8 mouse cellular contexts compared by ENCODE assay signal in genomic region chr19:47931982-47932638, GRCm38 (mm10). TPM values are rescaled to one million over a fixed set of nuclear protein-coding genes. Genes with fewer than 3 reads are reported as not detected.
DNase-seq lines count a peak whose midpoint lies in the region; ATAC-seq and TF ChIP-seq lines count a peak whose summit lies in the region.

No protein-coding gene starts in this region.

- no peak overlapping the region for H3K9ac ChIP-seq in hindbrain, embryonic 13.5 days
- no peak overlapping the region for H3K9ac ChIP-seq in ES-E14 (ENCODE audit: insufficient read depth, low read depth, low read length, poor library complexity, severe bottlenecking)
- H3K9ac ChIP-seq in embryonic facial prominence, embryonic 14.5 days (ENCODE audit: low read depth, low read length) = no peak overlapping the region

- no peaks in the 10 kb centered on the region for H3K27me3 ChIP-seq in hindbrain, embryonic 10.5 days (ENCODE audit: insufficient read depth, poor library complexity, severe bottlenecking)
- H3K27me3 ChIP-seq in hindbrain, embryonic 13.5 days = no peaks in the 10 kb centered on the region
- H3K27me3 ChIP-seq in embryonic facial prominence, embryonic 14.5 days (replicated peaks; ENCODE audit: control insufficient read depth, insufficient read depth, low read length) = no peaks in the 10 kb centered on the region

- DNase-seq in hindbrain, embryonic 10.5 days (ENCODE audit: low spot score) = peak; percentile 38
- DNase-seq in ES-E14 (ENCODE audit: low read depth, low spot score) = no peak
- peak; percentile 83 for DNase-seq in embryonic facial prominence, embryonic 14.5 days (ENCODE audit: low spot score)
- DNase-seq in lung, postnatal 10 days = peak; percentile 68
- DNase-seq in thymus, postnatal 0 days (ENCODE audit: low spot score) = peak; percentile 72
- no peak for DNase-seq in right cerebral cortex, postnatal 36 days (ENCODE audit: low spot score in 2 of 2)

- no peak overlapping the region for H3K4me2 ChIP-seq in hindbrain, embryonic 13.5 days
- no peak overlapping the region for H3K4me2 ChIP-seq in embryonic facial prominence, embryonic 14.5 days (ENCODE audit: low read depth, low read length)

- no peaks in the 10 kb centered on the region for H3K36me3 ChIP-seq in hindbrain, embryonic 10.5 days
- no peaks in the 10 kb centered on the region for H3K36me3 ChIP-seq in hindbrain, embryonic 13.5 days
- H3K36me3 ChIP-seq in ES-E14 (ENCODE audit: control insufficient read depth, insufficient read depth, low read length, poor library complexity, severe bottlenecking) = no peaks in the 10 kb centered on the region
- no peaks in the 10 kb centered on the region for H3K36me3 ChIP-seq in embryonic facial prominence, embryonic 14.5 days (ENCODE audit: control insufficient read depth, insufficient read depth, low read length)

- ATAC-seq in hindbrain, embryonic 13.5 days (ENCODE audit: low FRiP score) = no peak
- peak; percentile 46; the same call in 1 of the 2 replicates for ATAC-seq in embryonic facial prominence, embryonic 14.5 days (ENCODE audit: low read depth)
- ATAC-seq in inflammation-experienced regulatory T-cells, adult 6 months = peak; percentile 85

- H3K4me1 ChIP-seq in hindbrain, embryonic 10.5 days (replicated peaks) = peaks cover 6% of the 10 kb centered on the region; the same call in 1 of the 2 replicates
- H3K4me1 ChIP-seq in hindbrain, embryonic 13.5 days (replicated peaks) = peaks cover 5% of the 10 kb centered on the region; the same call in 1 of the 2 replicates
- peaks cover 0 to 2% of the 10 kb centered on the region in 2 experiments; a peak in 1 of 4 replicates for H3K4me1 ChIP-seq in ES-E14 (ENCODE audit: control insufficient read depth in 2 of 2, insufficient read depth in 2 of 2, low read length in 2 of 2, poor library complexity in 1 of 2)
- no peaks in the 10 kb centered on the region for H3K4me1 ChIP-seq in embryonic facial prominence, embryonic 14.5 days (ENCODE audit: control insufficient read depth, insufficient read depth, low read length)

- in situ Hi-C loops in ES-E14 (cut with MboI; ENCODE audit: low sequenced_read_pairs in 2 of 2, unreplicated experiment in 2 of 2) = no loop called here

- no peak overlapping the region for H3K4me3 ChIP-seq in hindbrain, embryonic 10.5 days
- H3K4me3 ChIP-seq in hindbrain, embryonic 13.5 days = no peak overlapping the region
- no peak overlapping the region for H3K4me3 ChIP-seq in ES-E14 (ENCODE audit: insufficient read depth in 1 of 2, low read depth in 1 of 2, low read length in 2 of 2, poor library complexity in 1 of 2, severe bottlenecking in 1 of 2)
- H3K4me3 ChIP-seq in embryonic facial prominence, embryonic 14.5 days (ENCODE audit: low read depth, low read length) = no peak overlapping the region

- H3K9me3 ChIP-seq in hindbrain, embryonic 10.5 days = no peaks in the 10 kb centered on the region
- no peaks in the 10 kb centered on the region for H3K9me3 ChIP-seq in hindbrain, embryonic 13.5 days
- H3K9me3 ChIP-seq in ES-E14 (ENCODE audit: control insufficient read depth, insufficient read depth, low read depth, low read length) = no peaks in the 10 kb centered on the region
- H3K9me3 ChIP-seq in embryonic facial prominence, embryonic 14.5 days (ENCODE audit: control insufficient read depth, low read length) = no peaks in the 10 kb centered on the region

- WGBS in hindbrain, embryonic 10.5 days = 42% methylated on average over 7 of the region's 7 CpGs
- WGBS in hindbrain, embryonic 13.5 days = 48% methylated on average over 7 of the region's 7 CpGs
- WGBS in embryonic facial prominence, embryonic 14.5 days = 37% methylated on average over 7 of the region's 7 CpGs

- no peak overlapping the region; the same call in 1 of the 2 replicates for H3K27ac ChIP-seq in hindbrain, embryonic 10.5 days
- H3K27ac ChIP-seq in hindbrain, embryonic 13.5 days = no peak overlapping the region
- no peak overlapping the region for H3K27ac ChIP-seq in ES-E14 (ENCODE audit: insufficient read depth, low read depth, low read length, poor library complexity, severe bottlenecking)
- H3K27ac ChIP-seq in embryonic facial prominence, embryonic 14.5 days (replicated peaks; ENCODE audit: low read depth, low read length) = no peak overlapping the region

TF ChIP-seq in ES-E14, 5 proteins besides CTCF, POLR2A, EP300 and RAD21:
- TF ChIP-seq ZNF384 (IDR thresholded peaks at IDR 0.05; ENCODE audit: low read depth, low read length) (no peak), HCFC1 (IDR thresholded peaks at IDR 0.05; ENCODE audit: borderline replicate concordance, insufficient read depth, low read length) (no peak), ZC3H11A (IDR thresholded peaks at IDR 0.05; ENCODE audit: borderline replicate concordance, low read depth, low read length) (peak; percentile 29; the same call in 1 of the 2 replicates), CHD2 (IDR thresholded peaks at IDR 0.05; ENCODE audit: low read depth, low read length) (no peak)
TF ChIP-seq in ES-E14: peak in this region for 1.

RNA-seq across cellular contexts. Expression of gene Cfap58, which starts 5.4 kb away (rescaled TPM):
- polyA plus RNA-seq in hindbrain, embryonic 10.5 days (2016; fragmentation: Nextera tagmentation; extraction: Ambion mirVana) = 0.41 TPM in 1 of 2 replicates, not detected in the other
- polyA plus RNA-seq in hindbrain, embryonic 13.5 days (2015; fragmentation: Nextera tagmentation; extraction: Ambion mirVana) = 0.78 and 1.3 TPM in 2 replicates
- total RNA-seq in ES-E14 (2012; rRNA removed) = not detected in 2 replicates
- 0.38 and 0.58 TPM in 2 replicates for polyA plus RNA-seq in embryonic facial prominence, embryonic 14.5 days (2014; fragmentation: Nextera tagmentation; extraction: Ambion mirVana)
- not detected for polyA plus RNA-seq in inflammation-experienced regulatory T-cells, adult 6 months (2017; shearing (Covaris generic))
- polyA plus RNA-seq in thymus, postnatal 0 days (2015; fragmentation: Nextera tagmentation; extraction: Ambion mirVana) = 0.09 and 0.18 TPM in 2 replicates

RNA-seq across cellular contexts. Expression of gene Itprip, which starts 13.0 kb away (rescaled TPM):
- 20.7 and 21.9 TPM in 2 replicates for polyA plus RNA-seq in hindbrain, embryonic 10.5 days (2016; fragmentation: Nextera tagmentation; extraction: Ambion mirVana)
- polyA plus RNA-seq in hindbrain, embryonic 13.5 days (2015; fragmentation: Nextera tagmentation; extraction: Ambion mirVana) = 6.9 and 7.8 TPM in 2 replicates
- total RNA-seq in ES-E14 (2012; rRNA removed) = 5.7 and 7.2 TPM in 2 replicates
- 10.7 and 12.5 TPM in 2 replicates for polyA plus RNA-seq in embryonic facial prominence, embryonic 14.5 days (2014; fragmentation: Nextera tagmentation; extraction: Ambion mirVana)
- polyA plus RNA-seq in inflammation-experienced regulatory T-cells, adult 6 months (2017; shearing (Covaris generic)) = 10 to 100 TPM in 1 of 3 experiments, 1 to 10 TPM in 2; 7.8 to 10.4 (median 8.0) TPM
- polyA plus RNA-seq in thymus, postnatal 0 days (2015; fragmentation: Nextera tagmentation; extraction: Ambion mirVana) = 20.9 and 21.1 TPM in 2 replicates

RNA-seq across cellular contexts. Expression of gene Cfap43, which starts 13.0 kb away (rescaled TPM):
- 0.07 and 1.0 TPM in 2 replicates for polyA plus RNA-seq in hindbrain, embryonic 10.5 days (2016; fragmentation: Nextera tagmentation; extraction: Ambion mirVana)
- polyA plus RNA-seq in hindbrain, embryonic 13.5 days (2015; fragmentation: Nextera tagmentation; extraction: Ambion mirVana) = 1.6 and 2.2 TPM in 2 replicates
- 1.5 and 1.7 TPM in 2 replicates for total RNA-seq in ES-E14 (2012; rRNA removed)
- 0.28 and 0.75 TPM in 2 replicates for polyA plus RNA-seq in embryonic facial prominence, embryonic 14.5 days (2014; fragmentation: Nextera tagmentation; extraction: Ambion mirVana)
- polyA plus RNA-seq in inflammation-experienced regulatory T-cells, adult 6 months (2017; shearing (Covaris generic)) = under 1 TPM; 0.34 to 0.48 (median 0.38) TPM
- 0.20 and 0.35 TPM in 2 replicates for polyA plus RNA-seq in thymus, postnatal 0 days (2015; fragmentation: Nextera tagmentation; extraction: Ambion mirVana)

Comparison
In these comparisons a context has a peak if more than half of its experiments do, and no peak if none do; other contexts are left out.
1. DNase-seq: peak in hindbrain, embryonic 10.5 days (single experiment), embryonic facial prominence, embryonic 14.5 days (single experiment), lung, postnatal 10 days (single experiment) and thymus, postnatal 0 days (single experiment); none in ES-E14 (single experiment) and right cerebral cortex, postnatal 36 days (0 of 2).